Mouse (Mus musculus): Measurements from ENCODE around the gene Muc1.

GRCm38 (mm10) chr3:89188478-89188875 is 40.4 kb upstream of the Muc1 start:
- TF ChIP-seq POLR2A (IDR thresholded peaks at IDR 0.05; ENCODE audit: low read depth, low read length) (no peak), CTCF (conservative IDR thresholded peaks at IDR 0.05 in 1 of 2, IDR thresholded peaks at IDR 0.05 in 1 of 2; ENCODE audit: low read depth in 2 of 2, low read length in 2 of 2) (no peak)
